Mouse (Mus musculus): ENCODE results near the gene Samd4b.

Samd4b gene

GRCm38 (mm10) chr7:28587644-28588043, 10.3 kb downstream of the Samd4b start:
- no peak for DNase-seq (ENCODE audit: low spot score in 2 of 2)

GRCm38 (mm10) chr7:28586663-28587411, 11.1 kb downstream of the Samd4b start:
- DNase-seq (ENCODE audit: low spot score in 2 of 2) = peak in 1 of 2 experiments; percentile 29

GRCm38 (mm10) chr7:28585001-28585400, 12.9 kb downstream of the Samd4b start:
- no peak for DNase-seq (ENCODE audit: low spot score in 2 of 2)

- DNase-seq (ENCODE audit: low spot score in 2 of 2) = no peak
Observed at GRCm38 (mm10) chr7:28584468-28584867, 13.5 kb downstream of the Samd4b start.

- DNase-seq (ENCODE audit: low spot score in 2 of 2) = no peak
Observed at GRCm38 (mm10) chr7:28583570-28584344, 14.2 kb downstream of the Samd4b start.

GRCm38 (mm10) chr7:28582841-28583240, 15.1 kb downstream of the Samd4b start:
- DNase-seq (ENCODE audit: low spot score in 2 of 2) = no peak

GRCm38 (mm10) chr7:28581721-28582120, 16.2 kb downstream of the Samd4b start:
- DNase-seq (ENCODE audit: low spot score in 2 of 2) = no peak

- DNase-seq (ENCODE audit: low spot score in 2 of 2) = no peak
Observed at GRCm38 (mm10) chr7:28579826-28580225, 18.1 kb downstream of the Samd4b start.

GRCm38 (mm10) chr7:28578543-28579053, 19.3 kb downstream of the Samd4b start:
- DNase-seq (ENCODE audit: low spot score in 2 of 2) = no peak

- DNase-seq (ENCODE audit: low spot score in 2 of 2) = peak in 1 of 2 experiments; percentile 15
Observed at GRCm38 (mm10) chr7:28577826-28578542, 20.0 kb downstream of the Samd4b start.

GRCm38 (mm10) chr7:28576271-28576914, 21.6 kb downstream of the Samd4b start:
- DNase-seq (ENCODE audit: low spot score in 2 of 2) = peak; percentile 55 to 71

GRCm38 (mm10) chr7:28575597-28575996, 22.3 kb downstream of the Samd4b start:
- DNase-seq (ENCODE audit: low spot score in 2 of 2) = no peak

- no peak for DNase-seq (ENCODE audit: low spot score in 2 of 2)
Observed at GRCm38 (mm10) chr7:28573236-28573635, 24.7 kb downstream of the Samd4b start.

GRCm38 (mm10) chr7:28572689-28573088, 25.3 kb downstream of the Samd4b start:
- no peak for DNase-seq (ENCODE audit: low spot score in 2 of 2)

- peak in 1 of 2 experiments; percentile 23 for DNase-seq (ENCODE audit: low spot score in 2 of 2)
Observed at GRCm38 (mm10) chr7:28570982-28571682, 26.8 kb downstream of the Samd4b start.

GRCm38 (mm10) chr7:28570291-28570981, 27.5 kb downstream of the Samd4b start:
- DNase-seq (ENCODE audit: low spot score in 2 of 2) = peak in 1 of 2 experiments; percentile 29

GRCm38 (mm10) chr7:28568253-28568652, 29.7 kb downstream of the Samd4b start:
- peak in 1 of 2 experiments; percentile 64 for DNase-seq (ENCODE audit: low spot score in 2 of 2)

GRCm38 (mm10) chr7:28567539-28567938, 30.4 kb downstream of the Samd4b start:
- no peak for DNase-seq (ENCODE audit: low spot score in 2 of 2)

- no peak for DNase-seq (ENCODE audit: low spot score in 2 of 2)
Observed at GRCm38 (mm10) chr7:28565407-28565806, 32.5 kb downstream of the Samd4b start.

GRCm38 (mm10) chr7:28562951-28563350, 35.0 kb downstream of the Samd4b start:
- DNase-seq (ENCODE audit: low spot score in 2 of 2) = no peak

Measured in heart, adult 9 months (tissue).